Mouse (Mus musculus): ENCODE measurements around the gene Srgap3.

Gene Srgap3

DNA sequence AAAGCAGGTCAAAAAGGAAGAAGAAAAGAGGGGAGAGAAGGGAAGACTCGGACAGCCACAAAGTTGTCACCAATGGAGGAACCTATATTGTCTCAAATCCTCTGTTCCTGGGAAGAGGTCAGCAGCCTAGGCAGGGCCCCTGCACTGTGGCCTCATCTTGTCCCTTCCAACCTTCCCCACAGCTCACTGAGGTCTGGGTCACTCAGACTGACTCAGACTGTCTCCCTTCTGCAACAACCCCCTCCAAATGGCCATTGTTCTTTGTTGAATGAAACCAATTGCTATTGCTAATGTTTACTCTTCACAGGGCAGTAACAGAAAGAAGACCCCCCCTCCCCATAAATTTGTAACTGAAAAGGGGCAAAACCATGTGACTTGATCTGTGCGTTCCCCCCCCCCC lies 2.2 kb upstream of the Srgap3 start:
- no peak for DNase-seq

DNA sequence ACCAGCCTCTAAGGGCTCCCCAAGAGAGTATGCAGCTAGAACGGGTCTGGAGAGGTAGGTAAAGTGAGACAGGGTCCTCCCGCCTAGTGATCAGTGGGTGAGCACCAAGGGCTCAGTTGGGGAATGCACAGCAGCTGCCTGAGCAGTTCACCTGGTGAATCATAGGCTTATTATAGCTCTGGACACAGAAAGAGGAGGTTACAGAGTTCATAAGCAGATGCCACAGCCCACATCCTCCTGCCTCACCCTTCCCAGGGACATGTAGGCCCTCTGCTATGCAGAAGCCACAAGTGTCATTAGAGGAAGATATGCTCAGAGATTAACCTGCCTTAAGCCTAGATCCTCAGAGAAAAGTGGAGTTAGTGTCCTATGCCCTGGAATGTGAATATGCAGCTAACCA lies 1.4 kb upstream of the Srgap3 start:
- no peak for DNase-seq

DNA sequence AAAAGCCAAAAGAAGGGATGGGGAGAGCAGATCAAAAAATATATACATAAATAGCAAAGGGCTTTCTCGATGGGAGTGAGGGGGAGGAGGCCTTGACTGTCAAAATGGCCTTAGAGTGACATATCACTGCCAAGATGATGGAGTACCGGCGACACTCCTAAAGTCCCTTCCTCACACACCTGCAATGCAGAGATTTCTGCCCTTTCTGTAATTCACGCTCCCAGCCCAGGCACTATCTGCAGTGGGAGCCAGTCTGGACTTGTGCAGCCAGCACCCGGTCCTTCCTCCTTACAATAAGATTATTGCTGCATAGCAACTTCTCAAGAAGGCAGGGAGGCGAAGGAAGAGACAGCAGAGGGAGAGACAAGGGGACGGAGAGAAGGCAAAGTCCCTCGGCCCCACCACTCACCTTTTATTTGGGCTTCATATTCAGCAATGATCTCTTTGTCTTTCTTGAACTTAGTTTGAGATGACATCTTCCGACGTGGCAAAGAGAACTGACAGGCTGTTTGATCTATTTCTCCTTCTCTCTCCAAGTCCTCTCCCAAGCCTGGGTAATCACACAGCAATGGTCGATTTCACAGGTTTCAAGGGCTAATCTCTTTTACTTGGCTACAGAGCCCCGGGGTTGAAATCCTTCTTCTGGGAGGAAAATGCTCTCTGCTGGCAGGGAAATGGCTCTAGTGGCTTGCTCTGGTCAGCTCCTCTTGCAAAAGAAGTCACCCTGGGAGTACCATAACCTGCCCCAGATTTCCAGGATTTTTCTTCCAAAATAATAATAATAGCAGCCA lies 850 bp downstream of the Srgap3 start:
- DNase-seq: no peak

- DNase-seq: peak; percentile 49
These were observed 1.8 kb downstream of the Srgap3 start for GRCm38 (mm10) chr6:112945181-112945751.

DNA sequence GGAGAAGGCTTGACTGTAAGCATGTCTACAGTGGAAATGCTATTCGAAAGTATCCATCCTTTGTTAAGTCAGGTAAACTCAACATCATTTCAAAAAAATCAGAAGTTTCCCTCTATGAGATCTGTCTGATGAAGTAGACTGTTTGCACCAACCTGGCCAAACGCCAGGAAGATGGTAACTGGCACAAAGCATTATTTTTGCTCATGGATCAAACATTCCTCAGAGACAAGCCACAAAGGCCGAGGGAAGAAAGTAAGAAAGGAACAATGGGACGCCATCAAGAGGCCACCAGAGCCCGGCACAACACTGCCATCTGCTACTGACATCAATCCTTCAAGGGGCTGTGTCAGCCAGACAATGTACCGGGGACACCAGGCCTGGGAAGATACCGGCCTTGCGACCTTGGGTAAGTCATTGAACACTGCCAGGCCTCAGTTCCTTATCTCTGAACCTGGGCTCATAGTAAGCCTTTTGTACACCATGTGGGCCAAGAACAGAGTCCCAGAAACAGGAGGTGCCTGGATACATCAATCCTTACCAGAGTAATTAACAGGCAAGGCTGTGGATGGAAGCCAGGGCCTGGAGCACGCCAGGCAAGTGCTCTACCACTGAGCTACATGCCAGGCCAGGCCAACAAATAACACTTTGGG lies 3.3 kb downstream of the Srgap3 start:
- DNase-seq: no peak

DNA sequence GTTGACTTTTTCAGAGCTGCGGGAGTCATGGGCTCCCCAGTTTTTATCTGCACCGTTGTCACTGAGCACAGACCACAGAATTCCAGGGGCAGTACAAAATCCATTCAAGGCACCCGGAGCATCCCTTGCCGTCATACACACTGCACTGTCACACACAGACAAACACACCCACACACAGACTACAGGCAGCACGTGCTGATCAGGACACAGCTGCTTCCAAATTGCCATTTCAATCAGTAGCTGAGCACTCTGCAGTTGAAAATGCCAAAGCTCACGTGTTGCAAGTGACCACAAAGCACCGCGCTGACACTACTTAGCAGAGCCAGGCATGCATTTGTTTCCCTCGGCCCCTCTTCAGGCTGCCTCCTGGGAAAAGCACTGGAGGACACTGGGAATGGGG lies 7.8 kb downstream of the Srgap3 start:
- DNase-seq: no peak

- no peak for DNase-seq
These were observed 9.3 kb downstream of the Srgap3 start for GRCm38 (mm10) chr6:112937791-112938190.

DNA sequence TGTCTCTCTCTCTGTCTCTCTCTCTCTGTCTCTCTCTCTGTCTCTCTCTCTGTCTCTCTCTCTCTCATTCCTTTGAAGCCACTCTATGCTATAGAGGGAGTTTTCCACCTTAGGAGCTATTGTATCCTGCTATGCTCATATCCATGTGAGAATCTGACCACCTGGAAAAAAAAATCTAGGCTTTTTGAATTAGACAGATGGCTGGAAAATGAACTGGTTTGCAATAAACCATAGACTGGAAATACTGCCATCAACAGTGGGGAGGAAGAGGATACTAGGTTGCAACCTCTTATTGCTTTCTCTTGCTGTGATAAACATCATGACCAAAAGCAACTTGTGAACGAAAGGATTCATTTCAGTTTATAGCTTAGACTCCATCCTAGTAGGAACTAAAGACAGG lies 12.6 kb downstream of the Srgap3 start:
- DNase-seq: no peak

DNA sequence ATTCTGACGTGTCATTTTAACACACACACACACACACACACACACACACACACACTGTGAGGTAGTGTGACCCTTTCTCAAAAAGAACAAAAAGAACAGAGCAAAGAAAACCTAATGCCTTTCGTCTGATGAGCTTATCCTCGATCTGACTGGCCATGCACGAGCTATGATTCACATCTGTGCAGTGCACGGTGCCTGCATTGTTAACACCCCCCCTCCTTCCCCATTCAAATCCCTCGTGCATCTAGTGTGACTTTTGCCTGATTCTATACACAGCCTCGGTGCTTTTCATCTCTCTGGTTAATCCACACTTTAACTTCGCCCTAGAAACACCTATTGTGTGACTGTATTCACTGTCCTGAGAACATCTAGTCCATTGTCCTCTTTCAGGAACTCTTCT lies 14.5 kb downstream of the Srgap3 start:
- no peak for DNase-seq

DNA sequence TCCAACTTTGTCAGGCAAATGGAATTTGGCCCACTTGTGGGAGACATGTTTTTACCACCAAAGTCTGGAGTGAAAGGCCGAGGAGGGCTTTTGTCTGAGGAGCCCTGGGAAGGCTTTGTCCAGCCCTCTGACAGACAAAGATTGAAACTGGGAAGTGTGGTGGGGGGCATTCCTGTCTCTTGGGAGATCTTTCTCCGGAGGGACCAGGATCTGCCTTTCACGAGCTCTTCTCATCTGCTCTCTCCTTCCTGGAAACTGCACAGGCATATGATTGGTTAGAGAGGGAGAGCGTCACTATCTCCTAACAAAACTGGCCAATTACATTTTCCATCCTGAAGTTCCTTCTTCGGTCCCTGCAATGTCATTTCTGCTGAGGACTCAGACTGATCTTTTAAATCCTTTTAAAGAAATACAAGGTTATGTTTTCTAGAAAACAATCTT lies 17.0 kb downstream of the Srgap3 start:
- DNase-seq: no peak

- peak; percentile 58 for DNase-seq
These were observed 17.6 kb downstream of the Srgap3 start for GRCm38 (mm10) chr6:112929291-112929984.

DNA sequence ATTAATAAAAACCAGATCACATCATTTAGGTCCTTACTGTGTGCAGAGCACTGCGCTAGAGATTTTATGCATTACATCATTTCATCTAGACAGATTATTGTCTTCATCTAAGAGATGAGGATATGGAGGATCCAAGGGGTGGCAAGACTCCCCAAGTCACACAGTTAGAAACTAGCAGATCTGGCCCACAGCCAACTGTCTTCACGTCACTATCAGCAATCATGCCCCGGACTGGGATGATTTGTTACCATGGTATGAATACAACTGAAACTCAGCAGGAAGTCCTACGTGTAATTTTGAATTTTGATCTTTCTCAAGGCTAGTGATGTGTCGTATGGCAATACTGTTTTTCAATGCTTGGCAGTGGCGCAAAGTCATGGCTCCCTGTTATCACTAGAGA lies 18.2 kb downstream of the Srgap3 start:
- no peak for DNase-seq

- no peak for DNase-seq
These were observed 19.7 kb downstream of the Srgap3 start for GRCm38 (mm10) chr6:112927341-112927740.

DNA sequence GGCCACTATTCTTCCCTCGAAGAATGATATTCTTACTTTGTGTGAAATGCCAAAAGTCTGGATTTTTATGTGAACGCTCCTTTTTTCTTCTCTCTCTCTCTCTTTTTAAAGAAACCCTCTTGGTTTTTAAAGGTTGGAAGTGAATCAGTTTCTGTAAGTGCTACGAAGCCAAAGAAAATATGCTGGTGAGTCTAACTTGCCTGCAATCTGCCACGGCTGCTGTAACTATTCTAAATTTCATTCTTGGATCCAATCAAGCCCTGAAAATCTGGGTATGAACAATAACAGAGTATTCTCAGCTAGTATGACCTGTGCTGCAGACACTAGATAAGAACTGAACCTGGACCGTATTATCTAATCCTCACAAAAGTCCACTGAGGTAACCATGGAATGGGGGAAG lies 21.1 kb downstream of the Srgap3 start:
- no peak for DNase-seq

DNA sequence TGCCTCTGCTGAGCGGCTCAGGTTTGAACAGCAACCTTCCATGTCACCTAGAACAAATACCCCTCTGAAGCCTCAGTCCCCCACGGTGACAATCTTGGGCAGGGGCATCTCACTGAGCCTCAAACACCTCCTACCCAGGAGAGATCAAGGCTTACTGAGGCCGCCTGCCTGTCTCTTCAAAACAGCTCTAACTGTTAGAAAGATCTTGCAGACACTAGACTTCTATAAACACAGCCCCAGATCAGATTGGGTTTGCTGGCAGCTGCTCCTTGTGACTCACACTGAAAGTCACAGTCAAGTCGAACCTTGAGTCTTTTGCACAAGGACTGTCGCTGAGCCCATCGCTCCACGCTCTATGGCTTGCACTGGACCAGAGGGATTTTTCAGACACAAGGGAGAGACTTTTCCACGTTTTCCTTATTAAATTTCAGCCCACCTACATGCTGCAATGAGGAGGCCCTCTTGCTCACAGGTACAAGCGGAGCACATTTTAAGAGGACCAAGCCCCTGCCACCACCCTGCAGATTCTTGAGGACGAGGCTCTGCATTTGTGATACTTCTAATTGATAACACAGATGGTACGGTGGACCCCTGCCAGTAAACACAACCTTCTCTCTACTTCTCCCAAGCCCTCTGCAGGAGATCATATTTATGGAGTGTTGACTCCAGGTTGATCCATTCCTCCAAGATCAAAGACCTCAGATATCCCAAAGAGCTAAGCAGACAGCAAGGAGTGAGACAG lies 21.7 kb downstream of the Srgap3 start:
- DNase-seq: peak; percentile 77

DNA sequence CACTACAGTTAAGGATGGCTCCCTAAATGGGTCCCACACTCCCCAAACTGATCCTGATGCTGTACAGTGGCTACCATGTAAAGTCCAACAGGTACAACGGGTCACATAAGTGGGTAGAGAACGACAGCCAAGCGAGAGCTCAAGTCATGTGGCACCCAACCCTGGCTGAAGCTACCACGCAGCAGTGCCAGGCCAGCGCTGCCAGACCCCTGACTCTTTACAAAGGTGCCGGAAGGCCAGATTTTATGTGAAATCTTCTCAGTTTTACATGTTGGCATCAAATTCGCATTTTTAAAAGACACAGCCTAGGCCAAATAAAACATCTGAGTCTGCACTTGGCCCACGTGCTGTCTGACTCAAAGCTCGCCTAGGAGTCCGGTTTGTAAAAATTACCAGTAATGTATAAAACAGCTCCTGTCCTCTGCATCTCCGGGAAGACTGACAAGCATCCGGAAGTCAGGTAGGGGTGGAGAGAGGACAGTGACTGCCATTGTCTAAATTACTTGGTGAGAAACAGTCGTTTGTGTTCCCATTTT lies 22.4 kb downstream of the Srgap3 start:
- DNase-seq: no peak

DNA sequence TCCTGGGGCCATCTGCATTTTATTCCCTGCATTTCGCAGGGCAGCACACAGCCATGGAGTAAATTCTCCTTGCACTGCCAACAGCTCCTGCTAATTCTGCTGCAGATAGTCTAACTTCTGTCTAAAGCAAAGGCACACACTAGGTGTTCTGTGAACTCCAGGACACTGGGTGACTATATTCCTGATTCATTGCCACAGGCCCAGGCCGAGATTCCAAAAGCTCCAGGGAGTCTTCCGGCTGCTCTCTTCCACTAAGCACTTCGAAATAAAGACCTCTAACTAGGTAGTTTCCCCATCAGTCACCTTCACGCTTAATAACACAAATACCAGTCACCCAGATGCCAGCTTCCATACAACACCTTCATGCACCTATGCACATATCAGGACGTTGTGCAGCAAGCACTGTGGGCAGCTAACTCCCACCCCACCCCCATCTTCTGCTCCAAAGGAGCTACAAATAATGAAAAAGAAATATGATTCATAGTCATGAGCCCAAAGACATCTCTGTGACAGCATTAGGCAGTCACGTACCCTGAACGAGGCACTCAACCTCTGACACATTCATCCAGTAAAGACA lies 26.4 kb downstream of the Srgap3 start:
- no peak for DNase-seq

DNA sequence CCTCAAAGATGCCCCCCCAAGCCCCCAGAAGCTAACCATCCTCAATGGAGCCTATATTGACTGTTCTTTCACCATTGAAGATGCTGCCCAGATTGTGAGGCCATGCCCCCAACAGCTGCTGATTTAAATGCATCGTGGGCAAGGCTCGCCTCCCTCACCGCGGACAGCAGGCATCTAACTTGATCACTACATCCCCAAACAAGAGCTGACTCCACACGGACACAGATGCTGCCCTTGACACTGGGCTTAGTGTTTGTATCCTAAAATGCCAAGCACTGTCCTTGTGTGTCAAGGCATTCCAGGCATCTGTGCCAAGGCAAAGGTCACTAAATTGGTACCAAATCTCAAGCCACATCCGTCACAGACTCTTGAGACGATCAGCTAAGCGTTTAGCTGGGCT lies 29.3 kb downstream of the Srgap3 start:
- DNase-seq: no peak

GRCm38 (mm10) chr6:112916243-112916642 lies 30.8 kb downstream of the Srgap3 start:
- no peak for DNase-seq

- no peak for DNase-seq
These were observed 34.5 kb downstream of the Srgap3 start for GRCm38 (mm10) chr6:112912552-112912951.

DNA sequence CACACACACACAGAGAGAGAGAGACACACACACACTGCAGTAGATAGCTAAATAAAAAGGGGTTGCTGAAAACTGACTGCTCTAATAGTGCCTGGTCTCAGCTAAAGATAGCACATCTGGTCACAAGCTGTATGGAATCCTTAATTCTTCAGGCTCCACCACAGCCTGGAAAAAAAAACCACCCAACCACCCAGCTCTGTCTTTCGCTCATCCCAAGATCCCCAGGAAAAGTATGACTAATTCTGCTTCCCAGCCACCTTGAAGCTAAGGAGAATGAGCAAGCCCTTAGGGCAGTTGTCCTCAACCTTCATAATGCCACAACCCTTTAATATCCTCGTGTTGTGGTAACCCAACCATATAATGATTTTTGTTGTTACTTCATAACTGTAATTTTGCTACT lies 37.4 kb downstream of the Srgap3 start:
- no peak for DNase-seq

DNA sequence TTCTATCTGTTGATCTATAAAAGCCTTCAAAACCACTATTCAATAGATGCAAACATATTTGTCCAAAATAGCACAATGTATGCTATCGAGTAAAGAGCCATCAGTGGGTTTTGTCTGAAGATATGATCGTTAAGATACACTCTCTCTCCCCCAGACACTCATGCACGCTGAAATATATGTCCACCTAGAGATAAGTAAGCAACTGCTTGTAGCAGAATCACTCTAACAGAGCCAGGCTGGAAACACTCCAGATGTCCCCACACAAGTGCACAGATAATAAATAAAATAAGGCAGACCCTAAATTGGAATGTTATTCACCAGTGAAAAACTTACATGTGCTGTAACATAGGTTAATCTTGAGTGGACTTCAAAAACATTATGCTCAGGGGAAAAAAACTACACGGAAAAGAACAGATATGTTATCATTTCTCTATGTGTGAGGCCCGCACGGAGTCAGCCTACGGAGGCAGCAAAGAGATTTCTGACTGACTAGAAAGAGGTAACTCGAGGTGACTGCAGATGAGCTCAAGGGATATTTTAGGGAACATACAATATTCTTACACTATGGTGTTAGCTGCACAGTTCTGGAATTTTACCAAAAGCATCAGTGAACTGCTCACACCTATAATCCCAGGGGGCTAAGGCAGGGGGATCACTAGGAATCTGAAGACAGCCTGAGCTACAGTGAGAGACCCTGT lies 39.0 kb downstream of the Srgap3 start:
- no peak for DNase-seq
